Mouse (Mus musculus): ENCODE measurements around the gene Neu1.
A peak's percentile ranks its signal among the peaks of the same experiment; 100 is the strongest.
"Not testable (repeated sequence)": the region's sequence is repeated elsewhere in the genome, so short reads cannot be mapped to it uniquely, and the experiment has no call there.

Neu1 gene

GRCm38 (mm10) chr17:34931061-34931734, at the start of gene Neu1:
Gene Neu1 (plus strand): TSS chr17:34931253.
- DNase-seq, result peak; percentile 96

DNA sequence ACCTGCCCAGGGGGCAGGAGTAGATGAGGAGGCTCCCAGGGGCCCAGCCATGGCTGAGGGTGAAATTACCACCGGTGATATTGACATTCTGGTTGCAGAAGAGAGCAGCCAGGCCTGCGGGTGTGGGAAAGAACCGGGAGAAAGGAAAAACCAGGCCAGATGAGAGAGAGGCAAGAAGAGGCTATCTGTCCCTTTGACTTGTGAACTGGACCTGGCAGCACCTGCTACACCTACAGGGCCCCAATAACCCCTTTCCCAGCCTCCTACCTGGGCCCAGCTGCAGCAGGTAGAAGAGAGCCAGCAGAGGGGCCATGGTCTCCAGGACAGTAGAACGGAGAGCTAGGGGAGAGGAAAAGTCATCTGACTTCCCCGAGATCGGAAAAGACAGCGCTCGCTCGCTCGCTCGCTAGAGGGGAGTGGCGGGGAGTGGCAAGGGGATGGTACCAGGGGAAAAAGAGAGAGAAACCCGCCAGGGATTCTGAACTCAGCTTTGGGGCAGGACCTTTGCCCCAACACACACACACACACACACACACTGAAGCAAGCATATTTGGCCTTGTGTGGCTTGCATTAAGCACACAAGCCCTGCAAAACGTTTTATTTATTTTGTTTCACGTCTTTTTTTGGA, 49.3 kb upstream of the Neu1 start, which contains the start of gene Gm20547:
Gm20547 (minus strand) TSS at position 360 of the 628 bp plus-strand sequence.
- DNase-seq, result no peak

DNA sequence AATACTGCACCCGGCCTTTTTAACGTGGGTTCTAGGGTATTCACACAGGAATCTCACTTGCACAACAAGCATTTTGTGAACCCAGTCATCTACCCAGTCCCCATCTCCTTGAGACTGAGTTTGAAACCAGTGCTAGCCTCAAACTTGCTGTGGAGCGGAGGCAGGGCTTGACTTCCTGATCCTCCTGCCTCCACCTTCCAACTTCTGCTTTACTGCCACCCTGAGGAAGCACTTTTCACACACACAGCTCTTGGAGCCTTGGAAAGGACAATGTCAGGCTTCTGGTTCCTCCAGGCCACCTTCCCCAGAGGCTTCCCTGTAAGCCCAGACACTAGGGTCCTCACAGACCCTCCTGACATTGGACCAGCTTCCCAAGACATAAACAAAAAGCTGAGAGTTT, 47.7 kb upstream of the Neu1 start:
- no peak for DNase-seq

GRCm38 (mm10) chr17:34884704-34885103, 46.3 kb upstream of the Neu1 start:
- no peak for DNase-seq

DNA sequence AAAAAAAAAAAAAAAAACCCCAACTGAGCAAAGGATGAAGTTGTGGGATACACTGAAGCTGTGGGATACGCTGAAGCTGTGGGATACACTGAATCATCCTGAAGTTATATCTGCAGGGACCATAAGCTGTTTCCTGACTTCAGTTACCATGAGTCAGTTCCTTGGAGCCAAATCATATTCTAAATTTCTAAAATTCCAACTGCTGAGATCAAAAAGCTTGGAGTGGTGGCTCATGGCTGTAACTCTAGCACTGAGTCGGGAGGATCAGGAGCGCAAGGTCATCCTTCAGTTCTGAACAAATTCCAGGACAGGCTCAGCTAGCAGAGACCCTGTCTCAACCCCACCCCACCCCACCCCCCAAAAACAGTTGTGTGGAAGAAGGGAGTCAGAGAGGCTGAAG, 45.4 kb upstream of the Neu1 start:
- no peak for DNase-seq

DNA sequence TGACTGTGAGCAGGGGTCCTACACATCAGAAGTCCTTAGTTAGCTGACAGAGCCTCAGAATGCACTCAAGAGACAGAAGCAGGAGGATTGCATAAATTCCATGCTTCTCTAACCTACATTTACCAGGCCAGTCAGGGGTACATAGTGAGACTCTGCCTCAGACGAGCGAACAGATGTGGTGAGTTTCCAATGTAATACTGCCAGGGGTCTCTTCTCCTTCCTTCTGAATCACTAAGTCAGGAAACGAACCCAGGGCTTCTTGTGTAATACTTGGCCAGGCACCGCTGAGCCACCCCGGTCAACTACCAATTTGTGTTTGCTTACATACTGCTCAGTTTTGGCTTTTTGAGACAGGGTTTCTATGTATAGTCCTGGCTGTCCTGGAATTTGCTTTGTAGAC, 43.1 kb upstream of the Neu1 start:
- DNase-seq, result no peak

GRCm38 (mm10) chr17:34890074-34890743, 40.8 kb upstream of the Neu1 start:
- no peak for DNase-seq

GRCm38 (mm10) chr17:34891377-34891776, 39.7 kb upstream of the Neu1 start:
- no peak for DNase-seq

DNA sequence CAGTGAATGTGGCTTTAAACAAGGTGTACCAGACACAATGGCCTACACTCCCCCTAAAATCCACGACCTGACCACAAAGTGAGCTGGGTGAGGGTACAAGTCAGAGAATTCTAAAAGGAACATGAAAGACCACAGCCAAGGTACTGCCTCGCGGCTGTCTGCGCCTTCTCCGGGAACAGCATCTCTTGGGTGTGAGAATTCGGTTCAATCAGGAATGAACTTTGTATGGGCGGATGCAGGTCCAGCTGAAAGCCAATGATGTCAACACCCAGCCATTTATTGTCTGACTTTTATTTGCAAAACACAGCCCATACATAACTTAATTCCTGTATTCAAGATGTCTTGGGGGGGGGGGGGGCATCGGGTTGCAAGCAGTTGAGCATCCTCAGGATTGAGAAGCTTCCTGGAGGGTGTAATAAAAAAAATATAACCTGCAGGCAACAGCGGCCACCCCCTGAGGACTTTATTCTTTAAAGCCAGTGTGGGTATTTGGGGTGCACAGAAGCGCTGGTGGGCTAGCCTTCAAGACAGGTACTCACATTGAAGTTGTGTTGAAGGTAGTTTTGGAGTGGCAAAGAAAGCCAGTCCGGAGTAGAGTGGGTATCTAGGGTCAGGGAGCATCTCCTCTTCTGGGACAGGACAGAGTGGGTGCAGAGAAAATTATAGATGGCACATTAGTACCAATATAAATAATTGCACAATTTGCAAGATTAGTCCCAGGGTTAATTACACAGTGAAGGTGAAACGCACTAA, 37.8 kb upstream of the Neu1 start:
- no peak for DNase-seq

DNA sequence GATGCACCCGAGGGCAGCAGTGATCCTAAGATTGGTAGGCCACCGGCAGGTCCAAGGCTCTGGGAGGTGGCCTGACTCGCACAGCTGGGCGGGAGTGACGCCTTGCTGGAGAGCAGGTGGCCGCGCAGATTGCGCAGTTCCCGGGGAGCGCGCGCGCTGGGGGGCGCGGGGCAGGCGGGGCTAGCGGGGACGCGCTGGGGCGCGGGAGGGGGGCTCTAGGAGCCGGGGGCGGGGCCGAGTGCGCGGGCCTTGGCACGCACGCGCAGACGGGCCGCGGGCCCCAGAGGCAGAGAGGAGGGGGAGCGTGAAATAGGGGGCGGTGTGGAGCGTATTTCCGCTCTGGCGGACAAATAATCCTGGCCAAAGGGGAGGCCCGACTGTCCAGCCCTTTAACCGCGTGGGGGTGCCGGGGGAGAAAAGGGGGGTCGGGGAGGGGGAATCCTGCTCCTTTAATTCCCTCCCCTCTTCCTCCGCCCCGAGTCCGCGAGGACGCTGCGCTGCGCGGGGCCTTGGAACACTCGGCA, 36.9 kb upstream of the Neu1 start:
- peak; percentile 93 for DNase-seq

GRCm38 (mm10) chr17:34894801-34895530, 36.1 kb upstream of the Neu1 start:
- peak; percentile 66 for DNase-seq

- DNase-seq, result no peak
These were observed 35.3 kb upstream of the Neu1 start for GRCm38 (mm10) chr17:34895724-34896123.

DNA sequence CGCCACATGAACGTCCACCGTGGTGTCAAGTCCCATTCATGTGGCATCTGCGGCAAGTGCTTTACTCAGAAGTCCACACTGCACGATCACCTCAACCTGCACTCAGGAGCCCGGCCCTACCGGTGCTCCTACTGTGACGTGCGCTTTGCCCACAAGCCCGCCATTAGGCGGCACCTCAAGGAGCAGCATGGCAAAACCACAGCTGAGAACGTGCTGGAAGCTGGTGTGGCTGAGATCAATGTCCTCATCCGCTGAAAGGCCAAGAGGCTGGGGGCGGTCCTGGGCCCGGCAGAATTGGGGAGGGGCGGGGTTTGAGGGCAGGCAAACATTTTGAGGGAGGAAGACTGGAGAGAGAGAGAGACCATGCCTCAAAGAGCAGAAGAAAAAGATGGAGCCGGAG, 34.7 kb upstream of the Neu1 start:
- DNase-seq, result no peak

DNA sequence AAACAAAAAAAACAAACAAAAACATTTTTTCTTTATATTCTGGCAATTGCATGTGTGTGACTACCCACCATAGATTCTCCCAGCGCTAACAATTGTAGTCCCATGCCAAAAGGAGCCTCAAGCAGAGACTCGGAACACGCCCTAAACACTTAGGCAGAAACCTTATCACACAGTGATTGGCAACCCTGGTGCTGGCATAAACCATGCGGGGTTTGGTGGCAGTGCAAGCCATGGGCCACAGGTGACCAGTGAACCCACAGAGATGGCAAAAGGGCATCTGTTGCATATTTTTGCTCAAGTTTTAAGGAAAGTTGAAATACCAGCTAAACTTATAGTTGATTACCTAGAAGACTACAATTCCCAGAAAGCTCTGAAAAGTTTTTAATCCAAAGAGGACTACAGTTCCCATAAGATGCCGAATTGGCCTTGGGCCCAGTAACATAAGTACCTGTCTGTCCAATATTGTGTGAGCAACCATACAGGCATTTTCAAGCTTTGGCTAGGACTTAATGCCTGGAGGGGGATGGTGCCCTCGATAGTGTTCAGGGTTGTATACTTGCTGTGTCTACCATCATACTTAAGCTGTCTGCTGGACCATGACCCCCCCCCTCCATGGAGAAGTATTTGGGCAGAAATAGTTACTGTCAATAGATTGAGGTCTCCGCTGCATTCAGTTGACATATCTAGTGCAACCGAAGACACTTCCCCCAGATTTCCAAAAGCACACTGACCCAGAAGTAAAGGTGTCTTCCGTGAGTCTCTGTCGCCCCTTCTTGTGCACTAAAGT, 33.5 kb upstream of the Neu1 start:
- peak; percentile 49 for DNase-seq

DNA sequence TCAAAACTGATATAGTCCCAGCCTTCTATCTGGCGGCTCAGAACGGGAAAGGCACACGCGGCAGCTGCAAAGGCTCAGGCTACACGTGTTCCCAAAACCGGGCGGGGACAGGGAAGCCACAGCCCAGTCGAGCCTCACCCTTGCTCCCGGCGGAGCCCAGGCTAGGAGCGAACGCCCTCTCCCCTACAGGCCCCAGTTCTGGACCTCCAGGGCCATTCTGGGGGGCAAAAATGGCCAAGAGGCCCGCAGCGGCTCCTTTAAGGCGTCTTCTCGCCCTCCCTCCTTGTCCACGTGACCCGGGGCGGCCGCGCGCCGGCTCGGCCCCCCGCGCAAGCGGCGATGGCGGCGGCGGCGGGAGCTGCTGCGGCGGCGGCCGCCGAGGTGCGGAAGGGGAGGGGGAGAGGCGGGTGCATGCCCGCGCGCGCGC, 32.9 kb upstream of the Neu1 start, which contains the start of the genes C2 and Ehmt2:
C2 (minus strand) TSS at position 106 of the 427 bp plus-strand sequence.
Ehmt2 (plus strand) TSS at position 310 of the 427 bp plus-strand sequence.
- peak; percentile 91 for DNase-seq

- DNase-seq, result peak; percentile 18
These were observed 32.4 kb upstream of the Neu1 start for GRCm38 (mm10) chr17:34898706-34899052.

GRCm38 (mm10) chr17:34899053-34899889, 31.8 kb upstream of the Neu1 start:
- DNase-seq, result peak; percentile 47

DNA sequence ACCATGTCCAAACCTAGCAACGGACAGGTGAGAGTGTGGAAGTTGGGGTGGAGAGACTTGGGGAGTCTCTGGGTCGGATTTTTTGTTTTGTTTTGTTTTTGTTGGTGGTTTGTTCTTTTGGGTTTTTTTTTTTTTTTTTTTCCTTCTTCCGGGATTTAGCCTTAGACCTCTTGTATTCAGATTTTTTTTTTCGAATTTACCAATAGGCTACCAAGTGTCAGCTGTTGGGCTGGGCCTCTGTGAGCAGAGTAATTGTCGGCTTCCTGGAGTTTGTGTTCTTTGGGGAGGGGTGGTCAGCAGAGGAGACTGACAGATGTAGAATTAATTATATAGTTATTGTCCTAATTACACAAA, 31.2 kb upstream of the Neu1 start:
- no peak for DNase-seq

GRCm38 (mm10) chr17:34900826-34901225, 30.2 kb upstream of the Neu1 start:
- not testable (repeated sequence) for DNase-seq

DNA sequence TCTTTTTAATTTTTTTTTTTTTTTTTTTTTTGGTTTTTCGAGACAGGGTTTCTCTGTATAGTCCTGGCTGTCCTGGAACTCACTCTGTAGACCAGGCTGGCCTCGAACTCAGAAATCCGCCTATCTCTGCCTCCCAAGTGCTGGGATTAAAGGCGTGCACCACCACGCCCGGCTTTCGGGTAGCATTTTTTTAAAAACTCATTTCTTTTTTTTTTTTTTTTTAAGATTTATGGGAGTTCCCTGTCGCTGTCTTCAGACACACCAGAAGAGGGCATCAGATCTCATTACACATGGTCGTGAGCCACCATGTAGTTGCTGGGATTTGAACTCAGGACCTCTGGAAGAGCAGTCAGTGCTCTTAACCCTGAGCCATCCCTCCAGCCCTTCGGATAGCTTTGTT, 29.1 kb upstream of the Neu1 start:
- DNase-seq, result not testable (repeated sequence)

- DNase-seq, result no peak
These were observed 28.2 kb upstream of the Neu1 start for GRCm38 (mm10) chr17:34902895-34903294.

All from right cerebral cortex, postnatal 25 days (tissue).